Mouse (Mus musculus) heart, postnatal 36 days (tissue): Measurements from ENCODE around the gene Ust. TPM values are rescaled to one million over a fixed set of nuclear protein-coding genes. Genes with fewer than 3 reads are reported as not detected.

ENCODE experiments used
- DNase-seq, 2 experiments: peaks; one replicate each; pipeline ENCODE4 v3.0.0; 2021 to 2022
- intact Hi-C: fragments of 180-260 bp; cut with DNase I; formaldehyde crosslinking; loops from one replicate; pipeline ENCODE4 v1.15.1; 2025
- total RNA-seq, 2 experiments: library from RNA; stranded (reverse); gene quantifications; 2 replicates each; pipeline ENCODE4 v1.2.3; 2021

Ust gene
- total RNA-seq, 2 experiments from 2014 or later, result 1.3 to 2.0 TPM

GRCm38 (mm10) chr10:8339645-8340428 is 178.8 kb downstream of the Ust start:
- intact Hi-C loops, result no loop called here
- DNase-seq, result no peak

DNA sequence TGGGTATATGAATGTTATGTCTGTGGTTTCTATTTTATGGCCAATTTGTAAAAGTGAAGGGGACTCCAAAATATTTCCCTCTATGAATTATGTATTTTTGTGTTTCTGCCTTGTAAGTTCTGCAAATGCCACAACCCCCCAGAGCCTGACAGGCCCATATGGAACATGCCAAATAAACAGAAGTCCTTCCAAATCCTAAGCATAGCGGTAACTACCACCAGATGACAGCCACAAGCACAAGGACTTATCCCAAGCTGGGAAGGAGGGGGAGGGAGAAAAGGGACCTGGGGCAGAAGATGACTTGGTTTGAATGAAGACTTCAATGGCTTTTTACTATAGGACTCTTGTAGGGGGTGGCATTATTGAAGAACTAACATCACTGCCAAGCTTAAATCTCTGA is 182.0 kb downstream of the Ust start:
- no peak for DNase-seq
- intact Hi-C loops, result no loop called here

DNA sequence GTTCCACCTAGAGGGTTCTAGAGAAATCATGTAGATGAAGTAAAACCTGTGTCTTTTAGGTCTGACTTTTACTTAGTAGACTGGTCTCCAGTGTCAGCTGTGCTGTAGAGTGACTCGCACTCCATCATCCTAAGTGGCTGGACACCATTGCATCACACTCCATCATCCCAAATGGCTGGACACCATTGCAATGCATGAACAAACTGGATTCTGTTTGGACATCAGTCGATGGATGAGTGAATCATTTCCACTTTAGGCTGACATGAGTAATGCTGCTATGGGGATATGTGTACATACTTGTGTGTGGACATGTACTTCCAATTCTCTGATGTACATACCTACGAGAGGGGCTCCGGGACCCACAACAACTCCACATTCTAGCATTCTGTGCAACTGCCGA is 187.7 kb downstream of the Ust start:
- DNase-seq, result no peak
- intact Hi-C loops, result no loop called here

DNA sequence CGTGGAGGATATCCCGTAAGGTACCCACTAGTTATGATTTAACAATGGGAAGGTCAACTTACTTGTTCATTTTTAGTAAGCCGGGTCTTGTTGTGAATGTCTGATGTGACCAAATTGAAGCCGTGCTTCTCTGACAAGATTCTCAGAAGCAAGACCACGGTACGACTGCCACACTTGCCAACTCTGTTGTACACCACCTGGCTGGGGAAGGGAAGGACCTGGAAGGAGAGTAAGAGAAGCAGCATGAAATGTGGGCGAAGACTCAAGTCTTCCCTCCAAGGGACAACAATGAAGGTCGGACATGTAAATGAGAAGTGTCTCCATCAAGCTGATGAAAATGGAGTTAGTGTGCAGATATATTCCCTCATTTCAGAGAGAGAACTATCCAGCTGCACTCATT is 188.6 kb downstream of the Ust start:
- intact Hi-C loops, result no loop called here
- no peak for DNase-seq

- intact Hi-C loops, result loop anchor here (2.0 to 10.0 kb wide), 4 partner anchors 15 to 394 kb away; partner anchors contain the start of gene Ust
- peak; percentile 71 to 76 for DNase-seq
Measured at GRCm38 (mm10) chr10:8323304-8323765, 195.3 kb downstream of the Ust start.

- intact Hi-C loops, result loop anchor here (5.0 to 10.0 kb wide), 2 partner anchors 364 to 397 kb away; no protein-coding TSS in a partner anchor
- no peak for DNase-seq
Measured at GRCm38 (mm10) chr10:8320771-8321170, 197.9 kb downstream of the Ust start.

DNA sequence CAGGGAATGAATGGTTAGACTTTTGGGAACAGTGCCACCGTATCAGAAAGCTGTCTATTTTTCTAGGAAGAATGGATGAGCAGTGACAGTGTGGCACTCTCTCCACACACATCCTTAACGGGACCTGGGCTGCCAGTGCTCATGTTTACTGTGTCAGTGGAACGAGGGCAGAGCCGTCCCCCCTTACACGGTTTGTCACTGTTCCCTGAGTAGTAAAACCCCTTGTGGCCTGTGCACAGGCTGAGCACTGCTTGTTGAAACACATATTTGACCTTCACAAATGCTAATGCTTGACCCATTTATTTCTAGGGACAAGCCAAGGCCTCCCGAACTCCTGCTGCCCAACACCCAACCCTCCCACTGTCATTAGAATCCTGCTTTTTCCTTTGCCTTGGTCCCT is 209.2 kb downstream of the Ust start:
- intact Hi-C loops, result loop anchor here (2.0 kb wide), 1 partner anchor 13 kb away; no protein-coding TSS in a partner anchor
- no peak for DNase-seq

GRCm38 (mm10) chr10:8304211-8304610 is 214.4 kb downstream of the Ust start:
- intact Hi-C loops, result no loop called here
- no peak for DNase-seq

DNA sequence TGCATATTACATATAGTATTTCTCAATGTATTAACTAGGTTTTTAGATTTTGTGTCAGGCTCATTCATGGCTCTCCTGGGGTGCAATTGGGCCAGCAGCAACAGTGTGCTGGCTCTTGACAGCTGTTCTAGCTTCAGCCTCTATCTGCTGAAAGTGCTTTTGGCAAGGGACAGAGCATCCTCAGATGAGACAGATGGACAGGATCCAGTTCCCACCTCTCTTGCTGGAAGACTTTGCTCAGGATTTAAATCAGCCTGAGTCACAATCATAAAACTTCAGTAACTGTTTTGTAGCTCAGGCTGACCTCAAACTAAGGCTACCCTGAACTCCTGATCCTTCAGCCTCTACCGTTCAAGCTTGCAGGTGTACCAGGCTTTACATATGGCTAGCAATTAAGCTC is 219.5 kb downstream of the Ust start:
- DNase-seq, result no peak
- intact Hi-C loops, result no loop called here

DNA sequence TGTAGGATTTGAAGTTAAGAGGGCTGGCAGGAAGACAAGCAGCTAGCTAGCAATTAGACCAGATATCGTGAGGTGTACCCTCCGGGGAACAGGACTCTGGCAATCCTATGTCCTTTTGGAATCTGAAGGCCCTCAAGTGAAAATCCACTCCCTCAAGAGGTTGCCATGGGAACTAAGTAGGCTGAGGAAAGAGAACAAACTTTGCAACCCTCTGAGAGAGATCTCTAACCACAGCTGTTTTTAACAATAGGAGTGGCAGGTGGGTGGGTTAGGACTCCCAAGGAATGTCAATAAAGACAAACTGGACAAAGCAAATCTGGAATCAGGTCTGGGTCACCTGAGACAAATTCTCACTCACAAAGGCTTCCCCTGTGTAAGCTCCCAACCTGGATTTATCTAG is 221.4 kb downstream of the Ust start:
- intact Hi-C loops, result no loop called here
- no peak for DNase-seq

GRCm38 (mm10) chr10:8290661-8291060 is 228.0 kb downstream of the Ust start:
- intact Hi-C loops, result no loop called here
- no peak for DNase-seq

GRCm38 (mm10) chr10:8287350-8287791 is 231.3 kb downstream of the Ust start:
- peak; percentile 9 to 25 for DNase-seq
- intact Hi-C loops, result no loop called here

DNA sequence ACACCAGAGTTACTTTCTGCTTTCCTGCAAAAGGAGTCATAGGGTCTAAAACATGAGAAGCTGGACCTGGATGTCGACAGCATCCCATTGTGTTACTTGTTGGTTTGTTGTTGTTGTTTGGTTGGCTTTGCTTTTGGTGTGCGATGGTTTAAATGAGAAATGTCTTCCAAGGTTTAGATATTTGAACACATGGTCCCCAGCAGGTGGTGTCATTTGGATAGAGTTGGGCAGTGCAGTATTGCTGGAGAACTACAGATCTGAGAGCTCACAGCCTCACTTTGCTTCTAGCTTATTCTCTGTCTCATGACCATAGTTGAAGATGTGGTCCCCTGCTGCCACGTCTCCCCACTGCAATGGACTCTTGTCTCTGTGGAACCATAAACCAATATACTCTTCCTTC is 234.6 kb downstream of the Ust start:
- intact Hi-C loops, result no loop called here

GRCm38 (mm10) chr10:8277094-8277493 is 241.5 kb downstream of the Ust start:
- intact Hi-C loops, result no loop called here
- DNase-seq, result no peak

More for the DNA sequence above, 234.6 kb downstream of the Ust start:
- no peak for DNase-seq

DNA sequence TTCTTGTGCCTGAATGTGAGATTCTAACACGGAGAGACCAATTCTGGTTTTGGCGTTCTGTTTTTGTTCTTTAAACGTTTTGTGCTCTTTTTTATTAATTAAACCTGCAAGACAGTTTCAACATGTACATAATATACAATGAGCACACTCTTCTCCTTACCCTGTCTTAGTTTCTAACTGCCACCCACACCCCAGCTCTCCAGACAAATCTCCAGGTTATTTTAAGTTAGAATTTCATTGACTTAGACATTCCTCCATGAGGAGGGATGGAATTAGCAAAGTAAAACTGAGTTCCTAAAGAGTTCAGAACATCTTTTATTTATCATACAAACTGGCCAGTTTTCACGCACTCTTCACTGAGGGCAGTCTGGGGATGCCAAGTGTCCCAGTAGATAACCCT is 248.9 kb downstream of the Ust start:
- intact Hi-C loops, result no loop called here
- no peak for DNase-seq

DNA sequence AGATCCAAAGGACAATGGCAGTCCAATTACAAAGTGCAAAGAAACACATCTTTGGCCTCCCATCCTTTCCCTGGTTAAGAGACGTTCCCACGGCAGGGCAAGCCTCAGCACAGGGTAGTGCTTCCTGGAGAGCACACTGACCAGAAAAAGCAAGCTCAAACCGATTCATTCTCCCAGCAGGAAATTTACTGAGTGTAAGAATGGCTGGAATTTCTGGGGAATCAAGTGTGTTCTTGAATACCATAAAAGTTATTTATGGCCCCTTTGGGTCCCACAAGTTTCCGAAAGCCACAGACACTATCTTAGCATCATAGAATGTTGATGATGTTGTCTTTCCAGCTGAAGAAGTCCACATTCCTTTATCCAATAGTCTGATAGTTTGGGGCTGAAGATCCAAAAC is 258.9 kb downstream of the Ust start:
- no peak for DNase-seq
- intact Hi-C loops, result no loop called here

GRCm38 (mm10) chr10:8250005-8250404 is 268.6 kb downstream of the Ust start:
- no peak for DNase-seq
- intact Hi-C loops, result no loop called here

GRCm38 (mm10) chr10:8242336-8242735 is 276.3 kb downstream of the Ust start:
- DNase-seq, result peak; percentile 38 to 64
- intact Hi-C loops, result loop anchor here (5.0 kb wide), 2 partner anchors 275 to 475 kb away; partner anchors contain the start of gene Ust

DNA sequence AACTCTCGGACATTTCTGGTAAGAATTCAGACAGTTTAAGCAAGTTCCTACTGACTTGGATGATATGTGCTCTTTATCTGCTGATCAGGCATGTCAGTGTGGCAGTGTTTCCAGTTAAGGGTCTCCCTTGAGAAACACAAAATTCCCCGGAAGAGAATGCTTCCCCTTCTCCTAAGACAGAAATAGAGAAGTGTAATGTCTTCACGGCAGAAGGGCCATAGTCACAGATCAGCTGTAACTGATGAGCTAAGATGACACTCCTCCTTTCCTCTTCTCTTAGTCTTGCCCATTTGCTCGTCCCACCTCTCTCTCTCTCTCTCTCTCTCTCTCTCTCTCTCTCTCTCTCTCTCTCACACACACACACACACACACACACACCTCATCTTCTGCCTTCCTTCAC is 277.9 kb downstream of the Ust start:
- DNase-seq, result no peak
- intact Hi-C loops, result loop anchor here (1.0 to 5.0 kb wide), 6 partner anchors 44 to 477 kb away; partner anchors contain the start of gene Ust

DNA sequence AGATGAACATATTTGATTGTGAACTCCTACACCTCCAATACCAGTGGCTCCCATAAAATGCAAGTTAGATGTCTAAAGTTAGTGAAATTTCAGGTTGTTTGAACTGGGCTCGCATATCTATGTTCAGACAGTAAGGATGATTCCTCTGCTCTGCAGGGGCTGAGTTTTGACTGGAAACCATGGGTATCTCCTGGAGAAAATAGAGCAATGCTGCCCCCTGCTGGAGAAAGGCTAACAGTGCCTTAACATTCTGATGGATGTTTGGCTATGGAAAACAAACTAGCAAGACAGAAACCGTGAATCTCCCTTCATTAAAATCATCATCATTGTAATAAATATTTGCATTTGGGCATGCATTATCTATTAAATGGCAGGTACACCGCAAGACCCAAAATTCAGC is 278.4 kb downstream of the Ust start:
- peak; percentile 76 to 80 for DNase-seq
- intact Hi-C loops, result loop anchor here (1.0 to 5.0 kb wide), 6 partner anchors 43 to 477 kb away; partner anchors contain the start of gene Ust

GRCm38 (mm10) chr10:8236780-8237571 is 281.6 kb downstream of the Ust start:
- DNase-seq, result no peak
- intact Hi-C loops, result no loop called here
